Mouse (Mus musculus): ENCODE results near the gene Amer3.
"Not testable (repeated sequence)": the region's sequence is repeated elsewhere in the genome, so short reads cannot be mapped to it uniquely, and the experiment has no call there.

Gene Amer3

GRCm38 (mm10) chr1:34578851-34579781 lies at the start of gene Amer3:
TSS of gene Amer3 (plus strand) at chr1:34579657.
- peak; percentile 92 for ATAC-seq (ENCODE audit: low TSS enrichment)

GRCm38 (mm10) chr1:34534574-34534973 lies 44.9 kb upstream of the Amer3 start:
- ATAC-seq (ENCODE audit: low TSS enrichment), result not testable (repeated sequence)

GRCm38 (mm10) chr1:34535043-34535698 lies 44.3 kb upstream of the Amer3 start, which contains the start of gene Cfc1:
TSS of gene Cfc1 (plus strand) at chr1:34535648.
- ATAC-seq (ENCODE audit: low TSS enrichment), result not testable (repeated sequence)

- no peak for ATAC-seq (ENCODE audit: low TSS enrichment)
Observed at GRCm38 (mm10) chr1:34536291-34536766, 43.1 kb upstream of the Amer3 start.

GRCm38 (mm10) chr1:34536767-34537485 lies 42.5 kb upstream of the Amer3 start:
- no peak for ATAC-seq (ENCODE audit: low TSS enrichment)

GRCm38 (mm10) chr1:34547074-34547473 lies 32.4 kb upstream of the Amer3 start:
- ATAC-seq (ENCODE audit: low TSS enrichment), result no peak

- no peak for ATAC-seq (ENCODE audit: low TSS enrichment)
Observed at GRCm38 (mm10) chr1:34553690-34554089, 25.8 kb upstream of the Amer3 start.

- ATAC-seq (ENCODE audit: low TSS enrichment), result no peak
Observed at GRCm38 (mm10) chr1:34554275-34554674, 25.2 kb upstream of the Amer3 start.

GRCm38 (mm10) chr1:34560843-34561242 lies 18.6 kb upstream of the Amer3 start, which contains the start of gene Prss40:
TSS of gene Prss40 (minus strand) at chr1:34560943.
- ATAC-seq (ENCODE audit: low TSS enrichment), result no peak

- ATAC-seq (ENCODE audit: low TSS enrichment), result no peak
Observed at GRCm38 (mm10) chr1:34564383-34565045, 14.9 kb upstream of the Amer3 start.

- ATAC-seq (ENCODE audit: low TSS enrichment), result no peak
Observed at GRCm38 (mm10) chr1:34568120-34568519, 11.3 kb upstream of the Amer3 start.

- no peak for ATAC-seq (ENCODE audit: low TSS enrichment)
Observed at GRCm38 (mm10) chr1:34569876-34570275, 9.6 kb upstream of the Amer3 start.

- peak; percentile 91 for ATAC-seq (ENCODE audit: low TSS enrichment)
Observed at GRCm38 (mm10) chr1:34571431-34571830, 8.0 kb upstream of the Amer3 start.

GRCm38 (mm10) chr1:34573221-34573620 lies 6.2 kb upstream of the Amer3 start:
- no peak for ATAC-seq (ENCODE audit: low TSS enrichment)

GRCm38 (mm10) chr1:34579782-34580356 lies 412 bp downstream of the Amer3 start:
- peak; percentile 48 for ATAC-seq (ENCODE audit: low TSS enrichment)

GRCm38 (mm10) chr1:34582218-34582617 lies 2.8 kb downstream of the Amer3 start:
- no peak for ATAC-seq (ENCODE audit: low TSS enrichment)

GRCm38 (mm10) chr1:34583821-34584263 lies 4.4 kb downstream of the Amer3 start:
- peak; percentile 51 for ATAC-seq (ENCODE audit: low TSS enrichment)

- no peak for ATAC-seq (ENCODE audit: low TSS enrichment)
Observed at GRCm38 (mm10) chr1:34584736-34585135, 5.3 kb downstream of the Amer3 start.

GRCm38 (mm10) chr1:34587298-34588096 lies 8.0 kb downstream of the Amer3 start:
- ATAC-seq (ENCODE audit: low TSS enrichment), result no peak

- ATAC-seq (ENCODE audit: low TSS enrichment), result no peak
Observed at GRCm38 (mm10) chr1:34600000-34600399, 20.5 kb downstream of the Amer3 start.
